Mouse (Mus musculus): ENCODE data around the gene a.

DNA sequence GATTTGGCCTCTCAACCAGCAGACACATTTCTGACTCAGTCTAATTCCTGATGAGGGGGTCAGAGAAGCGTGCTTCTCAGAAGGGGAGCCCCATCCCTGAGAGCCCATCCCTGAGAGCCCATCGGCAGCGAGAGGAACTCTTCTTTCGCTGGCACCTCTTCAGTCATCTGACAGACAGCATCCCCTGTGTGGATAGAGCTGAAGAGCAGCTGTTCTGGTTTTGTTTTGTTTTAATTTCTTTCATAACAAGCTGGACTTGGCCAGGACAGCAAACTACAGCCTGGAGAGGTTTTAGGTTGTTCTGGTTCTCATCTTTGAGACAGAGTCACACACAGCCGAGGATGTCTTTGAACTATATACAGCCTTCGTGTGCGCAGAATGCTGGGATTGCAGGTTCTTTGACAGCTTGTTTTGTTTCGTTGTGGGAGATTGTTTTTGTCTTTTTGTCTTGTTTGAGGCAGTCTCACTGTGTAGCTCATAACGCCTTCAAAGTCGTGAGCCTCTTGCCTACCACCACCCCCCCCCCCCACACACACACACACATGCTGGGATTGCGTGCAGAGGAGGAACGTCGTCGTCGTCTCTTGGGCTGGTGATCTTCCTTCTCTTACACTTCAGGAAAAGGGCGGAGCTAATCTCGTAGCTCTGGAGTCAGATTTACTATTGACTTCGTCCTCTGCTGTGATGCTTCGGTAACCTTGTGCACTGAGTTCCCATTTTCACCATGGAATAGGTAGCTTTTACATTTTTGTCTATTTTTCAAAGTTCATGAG is 241.9 kb downstream of the a start:
- TF ChIP-seq POLR2A (IDR thresholded peaks at IDR 0.05; ENCODE audit: insufficient read depth, low read depth, low read length) (no peak), CTCF (IDR thresholded peaks at IDR 0.05) (no peak)
